Mouse (Mus musculus) thymus, adult 2 months (tissue): ENCODE results near the gene Lsg1.

Experiments
- CTCF ChIP-seq: fragments of 200-500 bp; IDR thresholded peaks from 2 replicates; pipeline ENCODE4 v1.5.1; 2012; ENCODE audit warnings: mild to moderate bottlenecking, control low read depth, low read length, moderate library complexity, borderline replicate concordance; ENCODE audit not compliant: control insufficient read depth, poor library complexity, insufficient read depth; ENCODE audit errors: extremely low read depth
- POLR2A ChIP-seq: fragments of 200-500 bp; IDR thresholded peaks from 2 replicates; pipeline ENCODE4 v1.6.1; 2012; ENCODE audit warnings: mild to moderate bottlenecking, low read length, control low read depth, moderate library complexity; ENCODE audit not compliant: control insufficient read depth, poor library complexity, insufficient read depth; ENCODE audit errors: extremely low read depth

- no peak for TF ChIP-seq POLR2A
- TF ChIP-seq CTCF: no peak
Observed at GRCm38 (mm10) chr16:30633906-30634746, 46.7 kb upstream of the Lsg1 start.
